Mouse (Mus musculus) CH12.LX (cell line): ENCODE measurements around the gene Nlrp10. TPM values are rescaled to one million over a fixed set of nuclear protein-coding genes. Genes with fewer than 3 reads are reported as not detected.
A peak's percentile ranks its signal among the peaks of the same experiment; 100 is the strongest.

Experiments
- DNase-seq: peaks from one replicate; pipeline ENCODE4 v3.0.0-alpha.2; 2013; ENCODE audit errors: extremely low read depth
- H3K27ac ChIP-seq: 2 replicates; pipeline ENCODE4 v1.5.1; 2012; ENCODE audit warnings: low read depth, mild to moderate bottlenecking, control low read depth, moderate library complexity; ENCODE audit not compliant: insufficient read depth
- H3K27me3 ChIP-seq: replicated peaks from 2 replicates; pipeline ENCODE3; 2012; ENCODE audit warnings: inconsistent platforms
- H3K36me3 ChIP-seq, 2 experiments: replicated peaks in 1 of 2; 2 replicates each; pipeline versions ENCODE3 to v1.6.1; 2012; ENCODE audit warnings: inconsistent platforms in 1 of 2, low read length in 1 of 2, mild to moderate bottlenecking in 1 of 2, mixed read lengths in 1 of 2, moderate library complexity in 1 of 2; ENCODE audit not compliant: control insufficient read depth in 1 of 2, insufficient read depth in 1 of 2
- H3K4me1 ChIP-seq, 2 experiments: 2 replicates each; pipeline ENCODE4 v1.6.1; 2012; ENCODE audit warnings: inconsistent platforms in 1 of 2, moderate library complexity in 1 of 2; ENCODE audit not compliant: insufficient read depth in 2 of 2, control insufficient read depth in 1 of 2
- H3K4me2 ChIP-seq: 2 replicates; pipeline ENCODE4 v1.6.1; 2012; ENCODE audit warnings: low read depth, mild to moderate bottlenecking, control low read depth; ENCODE audit not compliant: poor library complexity, insufficient read depth, severe bottlenecking
- H3K4me3 ChIP-seq, 3 experiments: fragments of 150-350 bp in 1 of 3; sonication (generic) in 1 of 3; replicated peaks in 1 of 3; 2 replicates each; pipeline versions ENCODE3 to v1.5.1; 2011 to 2012; ENCODE audit warnings: low read depth in 2 of 3, low read length in 2 of 3, mild to moderate bottlenecking in 2 of 3, moderate library complexity in 2 of 3, control low read depth in 1 of 3, improper control_type of control experiment in 1 of 3, inconsistent platforms in 1 of 3, mixed read lengths in 1 of 3; ENCODE audit not compliant: poor library complexity in 1 of 3
- H3K79me2 ChIP-seq: replicated peaks from 2 replicates; pipeline ENCODE4 v1.6.1; 2012; ENCODE audit warnings: mild to moderate bottlenecking, moderate library complexity; ENCODE audit not compliant: control insufficient read depth, poor library complexity, insufficient read depth, severe bottlenecking; ENCODE audit errors: extremely low read depth
- H3K9ac ChIP-seq: 2 replicates; pipeline ENCODE4 v1.6.1; 2012; ENCODE audit warnings: low read depth, mild to moderate bottlenecking, control low read depth, moderate library complexity; ENCODE audit not compliant: insufficient read depth
- H3K9me3 ChIP-seq: replicated peaks from 2 replicates; pipeline ENCODE3; 2012; ENCODE audit warnings: low read length, inconsistent platforms, mixed read lengths
- BHLHE40 ChIP-seq: IDR thresholded peaks from 2 replicates; pipeline ENCODE4 v1.6.1; 2011; ENCODE audit warnings: mild to moderate bottlenecking, low read depth, low read length, improper control_type of control experiment
- CHD1 ChIP-seq: IDR thresholded peaks from 2 replicates; pipeline ENCODE4 v1.6.1; 2012; ENCODE audit warnings: low read depth, low read length, improper control_type of control experiment, inconsistent platforms
- CHD2 ChIP-seq: IDR thresholded peaks from 2 replicates; pipeline ENCODE4 v1.6.1; 2011; ENCODE audit warnings: low read length, improper control_type of control experiment
- CTCF ChIP-seq, 2 experiments: IDR thresholded peaks in 1 of 2; conservative IDR thresholded peaks in 1 of 2; 2 replicates each; pipeline ENCODE4 v1.5.1; 2011 to 2012; ENCODE audit warnings: low read depth in 2 of 2, low read length in 2 of 2, improper control_type of control experiment in 1 of 2, inconsistent platforms in 1 of 2, mild to moderate bottlenecking in 1 of 2, moderate library complexity in 1 of 2
- E2F4 ChIP-seq: IDR thresholded peaks from 2 replicates; pipeline ENCODE4 v1.6.1; 2011; ENCODE audit warnings: low read depth, low read length, improper control_type of control experiment; ENCODE audit not compliant: insufficient replicate concordance
- ELF1 ChIP-seq: IDR thresholded peaks from 2 replicates; pipeline ENCODE4 v1.6.1; 2014; ENCODE audit warnings: low read depth, mild to moderate bottlenecking, inconsistent platforms, low read length, improper control_type of control experiment
- EP300 ChIP-seq: IDR thresholded peaks from 2 replicates; pipeline ENCODE4 v1.6.1; 2011; ENCODE audit warnings: low read length, improper control_type of control experiment
- HCFC1 ChIP-seq: IDR thresholded peaks from 2 replicates; pipeline ENCODE4 v1.6.1; 2012; ENCODE audit warnings: low read depth, mild to moderate bottlenecking, inconsistent platforms, low read length, improper control_type of control experiment
- IRF4 ChIP-seq: IDR thresholded peaks from 2 replicates; pipeline ENCODE4 v1.6.1; 2014; ENCODE audit warnings: low read depth, mild to moderate bottlenecking, inconsistent platforms, low read length, improper control_type of control experiment
- JUND ChIP-seq: conservative IDR thresholded peaks from 2 replicates; pipeline ENCODE4 v1.6.1; 2011; ENCODE audit warnings: low read depth, low read length, improper control_type of control experiment
- KAT2A ChIP-seq: IDR thresholded peaks from 2 replicates; pipeline ENCODE4 v1.6.1; 2012; ENCODE audit warnings: low read length, improper control_type of control experiment, inconsistent platforms; ENCODE audit not compliant: insufficient replicate concordance
- MAX ChIP-seq: IDR thresholded peaks from 2 replicates; pipeline ENCODE4 v1.6.1; 2011; ENCODE audit warnings: low read length, improper control_type of control experiment
- MEF2A ChIP-seq: IDR thresholded peaks from 2 replicates; pipeline ENCODE4 v1.6.1; 2014; ENCODE audit warnings: low read depth, mild to moderate bottlenecking, inconsistent platforms, low read length, improper control_type of control experiment, borderline replicate concordance
- MXI1 ChIP-seq: IDR thresholded peaks from 2 replicates; pipeline ENCODE4 v1.6.1; 2011; ENCODE audit warnings: mild to moderate bottlenecking, low read depth, low read length, improper control_type of control experiment
- MYC ChIP-seq: IDR thresholded peaks from 2 replicates; pipeline ENCODE4 v1.6.1; 2011; ENCODE audit warnings: low read depth, mild to moderate bottlenecking, improper control_type of control experiment, low read length
- NELFE ChIP-seq: IDR thresholded peaks from 2 replicates; pipeline ENCODE4 v1.6.1; 2011; ENCODE audit warnings: low read depth, low read length, improper control_type of control experiment
- POLR2A ChIP-seq: IDR thresholded peaks from 2 replicates; pipeline ENCODE4 v1.6.1; 2011; ENCODE audit warnings: low read depth, mild to moderate bottlenecking, improper control_type of control experiment, low read length
- POLR2AphosphoS2 ChIP-seq: IDR thresholded peaks from 2 replicates; pipeline ENCODE4 v1.6.1; 2011; ENCODE audit warnings: low read depth, low read length, improper control_type of control experiment
- RAD21 ChIP-seq: IDR thresholded peaks from 2 replicates; pipeline ENCODE4 v1.6.1; 2011; ENCODE audit warnings: low read depth, mild to moderate bottlenecking, low read length, improper control_type of control experiment, moderate library complexity
- SIN3A ChIP-seq: IDR thresholded peaks from 2 replicates; pipeline ENCODE4 v1.6.1; 2012; ENCODE audit warnings: low read length, improper control_type of control experiment, inconsistent platforms
- SMC3 ChIP-seq: IDR thresholded peaks from 2 replicates; pipeline ENCODE4 v1.6.1; 2011; ENCODE audit warnings: low read depth, low read length, improper control_type of control experiment
- TBP ChIP-seq: conservative IDR thresholded peaks from 2 replicates; pipeline ENCODE4 v1.6.1; 2011; ENCODE audit warnings: low read depth, low read length, improper control_type of control experiment
- TCF12 ChIP-seq: IDR thresholded peaks from 2 replicates; pipeline ENCODE4 v1.6.1; 2014; ENCODE audit warnings: low read depth, mild to moderate bottlenecking, inconsistent platforms, low read length, improper control_type of control experiment
- UBTF ChIP-seq: IDR thresholded peaks from 2 replicates; pipeline ENCODE4 v1.6.1; 2012; ENCODE audit warnings: low read depth, mild to moderate bottlenecking, inconsistent platforms, low read length, improper control_type of control experiment, moderate library complexity
- USF1 ChIP-seq: IDR thresholded peaks from 2 replicates; pipeline ENCODE4 v1.6.1; 2014; ENCODE audit warnings: low read depth, mild to moderate bottlenecking, inconsistent platforms, low read length, improper control_type of control experiment
- USF2 ChIP-seq: conservative IDR thresholded peaks from 2 replicates; pipeline ENCODE4 v1.6.1; 2011; ENCODE audit warnings: low read depth, low read length, improper control_type of control experiment
- ZC3H11A ChIP-seq: IDR thresholded peaks from 2 replicates; pipeline ENCODE4 v1.6.1; 2012; ENCODE audit warnings: low read depth, mild to moderate bottlenecking, inconsistent platforms, low read length, improper control_type of control experiment
- ZKSCAN1 ChIP-seq: IDR thresholded peaks from 2 replicates; pipeline ENCODE4 v1.6.1; 2012; ENCODE audit warnings: low read depth, inconsistent platforms, low read length, improper control_type of control experiment, borderline replicate concordance
- dilution Hi-C: fragments of 300-500 bp; cut with MboI; formaldehyde crosslinking; loops from 2 replicates; pipeline ENCODE4 v1.14.3; 2020; ENCODE audit warnings: low sequenced_read_pairs; ENCODE audit not compliant: extremely low pct_unique_long_range_greater_than_20kb, extremely low pct_ligation_motif_present
- in situ Hi-C: fragments of 300-500 bp; cut with MboI; formaldehyde crosslinking; loops from 3 replicates; pipeline ENCODE4 v1.14.3; 2019; ENCODE audit warnings: low sequenced_read_pairs, low pct_ligation_motif_present, low pct_unique_long_range_greater_than_20kb, mixed read lengths
- polyA plus RNA-seq: library from polyadenylated mRNA; unstranded; fragments of >175 nt; gene quantifications from 2 replicates; pipeline ENCODE4 v1.2.1, GENCODE M21; 2012; ENCODE audit warnings: low read depth; ENCODE audit not compliant: insufficient read length
- total RNA-seq, 2 experiments: library from RNA; depleted of rRNA; stranded (reverse); fragments of 300-350 nt in 1 of 2; fragments of >200 nt in 1 of 2; gene quantifications; 2 replicates each; pipeline ENCODE4 v1.2.3; 2012 to 2014

Nlrp10 gene
- total and polyA plus RNA-seq, 3 experiments, result 0.10 to 0.13 (median 0.12) TPM

DNA sequence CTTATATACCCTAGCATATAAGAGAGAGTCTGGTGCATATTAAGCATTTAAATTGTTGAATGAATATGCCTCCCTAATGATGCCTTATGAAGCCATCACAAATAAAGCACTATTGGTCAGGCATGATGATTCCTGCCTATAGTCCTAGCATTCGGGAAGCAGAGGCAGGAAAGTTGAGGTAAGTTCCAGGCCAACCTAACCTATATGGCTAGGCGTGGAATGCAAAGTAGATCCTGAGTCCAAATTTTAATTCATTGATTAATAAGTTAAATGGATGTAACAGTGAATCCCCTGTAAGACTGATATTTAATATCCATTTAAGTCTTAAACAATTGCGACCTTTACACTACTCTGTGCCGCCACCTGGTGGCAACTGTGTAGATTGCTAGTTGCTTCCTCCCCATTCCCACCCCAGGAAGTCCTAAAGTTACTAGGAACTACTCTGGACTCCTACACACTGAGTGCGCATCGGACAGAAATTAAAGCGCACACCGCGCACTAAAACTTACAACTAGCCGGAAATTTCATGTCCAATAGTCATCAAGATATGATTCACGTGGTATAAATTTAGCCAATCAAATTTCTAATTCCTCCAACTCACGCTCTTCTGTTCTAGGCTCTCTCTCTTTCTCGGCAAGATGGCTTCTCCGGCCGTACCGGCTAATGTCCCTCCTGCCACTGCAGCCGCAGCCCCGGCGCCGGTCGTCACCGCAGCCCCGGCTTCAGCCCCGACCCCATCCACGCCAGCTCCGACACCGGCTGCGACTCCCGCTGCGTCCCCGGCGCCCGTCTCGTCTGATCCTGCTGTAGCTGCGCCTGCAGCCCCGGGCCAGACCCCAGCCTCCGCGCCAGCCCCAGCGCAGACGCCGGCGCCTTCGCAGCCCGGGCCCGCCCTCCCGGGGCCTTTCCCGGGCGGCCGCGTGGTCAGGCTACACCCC is 4.1 kb upstream of the Nlrp10 start, which contains the start of gene Eif3f:
Gene Eif3f, plus strand, starts transcription at position 624 of the 938 bp plus-strand sequence.
- peak within 1 kb of the TSS; percentile 97 for H3K4me2 ChIP-seq
- H3K4me3 ChIP-seq, result peak within 1 kb of the TSS; percentile 88 to 94 (median 92)
- no peaks in the 10 kb centered on the region for H3K9me3 ChIP-seq
- H3K79me2 ChIP-seq, result peaks cover 25% of the 10 kb centered on the region
- in situ Hi-C loops (loop anchor here (10.0 kb wide), 1 partner anchor 119 kb away; no protein-coding TSS in a partner anchor), dilution Hi-C loops (no loop called here)
- DNase-seq, result peak; percentile 97
- H3K9ac ChIP-seq, result peak within 1 kb of the TSS; percentile 87
- peak within 1 kb of the TSS; percentile 26; the same call in 1 of the 2 replicates for H3K27ac ChIP-seq
- H3K27me3 ChIP-seq, result peaks cover 3% of the 10 kb centered on the region
- peak; percentile 87 for TF ChIP-seq USF1
- peak; percentile 54 for TF ChIP-seq MAX
- peak; percentile 44; the same call in 1 of the 2 replicates for TF ChIP-seq MXI1
- TF ChIP-seq CHD2, result no peak
- TF ChIP-seq E2F4, result peak; percentile 92; the same call in 1 of the 2 replicates
- peak; percentile 72 for TF ChIP-seq RAD21
- TF ChIP-seq ELF1, result peak; percentile 95
- TF ChIP-seq POLR2AphosphoS2, result no peak
- TF ChIP-seq ZC3H11A, result no peak
- no peak for TF ChIP-seq CHD1
- peak; percentile 71 for TF ChIP-seq SMC3
- TF ChIP-seq SIN3A, result peak; percentile 89
- no peak for TF ChIP-seq BHLHE40
- no peak for TF ChIP-seq UBTF
- TF ChIP-seq JUND, result 0 out of 2 replicates have a peak, but pooled peaks have one; percentile 22
- peak; percentile 76; the same call in 1 of the 2 replicates for TF ChIP-seq NELFE
- TF ChIP-seq MEF2A, result peak; percentile 80
- TF ChIP-seq ZKSCAN1, result no peak
- peak; percentile 77 to 89 for TF ChIP-seq CTCF (conservative IDR thresholded peaks at IDR 0.05 in 1 of 2, IDR thresholded peaks at IDR 0.05 in 1 of 2; ENCODE audit: low read depth in 2 of 2, low read length in 2 of 2)
- no peak for TF ChIP-seq MYC
- TF ChIP-seq TBP, result peak; percentile 92
- TF ChIP-seq IRF4, result peak; percentile 65
- peak; percentile 94 for TF ChIP-seq HCFC1
- TF ChIP-seq POLR2A, result peak; percentile 74
- TF ChIP-seq KAT2A, result peak; percentile 82; the same call in 1 of the 2 replicates
- 0 out of 2 replicates have a peak, but pooled peaks have one; percentile 53 for TF ChIP-seq TCF12
- TF ChIP-seq EP300, result no peak
- peak; percentile 84 for TF ChIP-seq USF2
- peaks cover 4 to 27% of the 10 kb centered on the region in 2 experiments; a peak in 3 of 4 replicates for H3K4me1 ChIP-seq
- H3K36me3 ChIP-seq, result peaks cover 24 to 36% of the 10 kb centered on the region in 2 experiments
